Mouse (Mus musculus): Measurements from ENCODE around the gene Insr. TPM values are rescaled to one million over a fixed set of nuclear protein-coding genes. Genes with fewer than 3 reads are reported as not detected.

Insr gene
- polyA plus RNA-seq, 1 experiment from 2014 or later = 26.7 TPM

DNA sequence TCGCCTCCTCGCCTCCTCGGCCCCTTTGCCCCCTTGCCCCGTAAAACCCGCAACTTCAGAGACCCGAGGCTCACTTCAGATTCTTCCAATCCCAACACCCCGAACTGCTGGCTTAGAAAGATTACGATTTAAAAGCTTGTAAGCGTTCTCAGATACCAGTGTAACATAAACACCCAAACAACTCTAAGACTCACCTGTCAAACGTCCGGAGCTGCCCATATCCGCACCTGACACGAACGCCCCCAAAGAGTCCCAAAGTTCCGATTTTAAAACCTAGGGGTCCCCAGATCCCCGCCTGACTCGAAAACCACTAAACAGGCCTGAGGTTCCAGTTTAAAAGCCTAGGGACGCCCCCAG lies 282 bp upstream of the Insr start:
- Histone ChIP-seq H3K4me2 (ENCODE audit: low read depth, low read length) (peak overlapping the region; percentile 78), H3K27me3 (ENCODE audit: control insufficient read depth, insufficient read depth, low read depth, low read length) (no peaks in the 10 kb centered on the region), H3K27ac (ENCODE audit: low read length) (peak overlapping the region; percentile 21; the same call in 1 of the 2 replicates), H3K4me3 (ENCODE audit: low read depth, low read length) (peak overlapping the region; percentile 91), H3K9me3 (replicated peaks; ENCODE audit: control insufficient read depth, low read length) (no peaks in the 10 kb centered on the region), H3K9ac (ENCODE audit: low read depth, low read length) (peak overlapping the region; percentile 52), H3K4me1 (ENCODE audit: control insufficient read depth, low read depth, low read length) (peaks cover 24% of the 10 kb centered on the region), H3K36me3 (ENCODE audit: control insufficient read depth, insufficient read depth) (no peaks in the 10 kb centered on the region)
- no peak for ATAC-seq (ENCODE audit: low read depth)
- 2% methylated on average over 16 of the region's 18 CpGs for WGBS (ENCODE audit: insufficient replicate concordance)

DNA sequence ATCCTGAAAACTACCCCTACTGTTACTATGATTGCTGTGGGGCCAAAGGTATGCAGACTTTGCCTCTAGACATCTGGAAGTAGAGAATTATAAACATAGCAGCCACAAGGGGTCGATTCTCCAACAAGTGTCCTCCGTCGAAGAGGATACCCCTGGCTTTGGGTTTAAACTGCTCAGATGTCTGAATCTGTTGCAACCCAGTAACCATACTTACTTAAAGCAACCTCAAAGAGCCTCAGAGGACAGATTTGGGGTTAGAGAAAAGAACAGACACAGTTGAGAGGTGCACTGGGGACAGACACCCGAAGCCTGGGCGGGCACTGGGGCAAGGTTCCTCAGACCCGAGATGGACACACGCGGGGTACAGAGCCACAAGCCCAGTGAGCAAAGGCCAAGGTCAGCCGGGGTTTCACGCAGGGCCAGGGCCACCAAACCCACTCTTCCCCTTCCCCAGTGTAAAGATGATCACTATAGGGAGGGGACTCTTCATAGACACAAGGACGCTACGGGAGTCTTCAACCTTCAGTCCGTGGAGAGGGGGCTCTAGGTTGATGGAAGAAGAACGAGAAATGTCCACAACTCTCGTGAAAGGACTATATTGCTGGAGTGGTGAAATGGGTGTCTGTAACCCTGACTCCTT lies 1.1 kb downstream of the Insr start:
- Histone ChIP-seq H3K27ac (ENCODE audit: low read length) (peak overlapping the region; percentile 87), H3K4me2 (ENCODE audit: low read depth, low read length) (peak overlapping the region; percentile 78), H3K4me1 (ENCODE audit: control insufficient read depth, low read depth, low read length) (peaks cover 24% of the 10 kb centered on the region), H3K4me3 (ENCODE audit: low read depth, low read length) (peak overlapping the region; percentile 91), H3K36me3 (ENCODE audit: control insufficient read depth, insufficient read depth) (no peaks in the 10 kb centered on the region), H3K9me3 (replicated peaks; ENCODE audit: control insufficient read depth, low read length) (no peaks in the 10 kb centered on the region), H3K9ac (ENCODE audit: low read depth, low read length) (peak overlapping the region; percentile 99), H3K27me3 (ENCODE audit: control insufficient read depth, insufficient read depth, low read depth, low read length) (no peaks in the 10 kb centered on the region)
- ATAC-seq (ENCODE audit: low read depth) = no peak
- 15% methylated on average over 15 of the region's 15 CpGs for WGBS (ENCODE audit: insufficient replicate concordance)

DNA sequence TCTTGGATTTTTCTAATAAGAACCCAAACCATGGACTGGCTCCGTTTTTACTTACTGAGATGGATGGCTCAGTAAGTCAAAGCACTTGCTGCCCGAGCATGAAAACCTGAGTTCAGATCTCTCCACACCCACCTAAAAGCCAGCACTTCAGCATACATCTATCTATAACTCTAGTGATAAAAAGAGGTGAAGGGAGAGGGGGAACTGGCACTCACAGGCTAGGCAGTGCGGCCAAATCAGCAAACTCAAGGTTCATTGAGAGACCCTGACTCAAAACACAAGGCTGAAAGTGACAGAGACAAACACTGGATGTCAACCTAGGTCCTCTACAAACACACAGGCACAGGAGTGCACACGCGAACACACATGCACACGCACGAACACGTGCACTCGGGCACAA lies 2.2 kb downstream of the Insr start:
- peak overlapping the region; percentile 91 for H3K4me3 ChIP-seq (ENCODE audit: low read depth, low read length)
- no peaks in the 10 kb centered on the region for H3K27me3 ChIP-seq (ENCODE audit: control insufficient read depth, insufficient read depth, low read depth, low read length)

DNA sequence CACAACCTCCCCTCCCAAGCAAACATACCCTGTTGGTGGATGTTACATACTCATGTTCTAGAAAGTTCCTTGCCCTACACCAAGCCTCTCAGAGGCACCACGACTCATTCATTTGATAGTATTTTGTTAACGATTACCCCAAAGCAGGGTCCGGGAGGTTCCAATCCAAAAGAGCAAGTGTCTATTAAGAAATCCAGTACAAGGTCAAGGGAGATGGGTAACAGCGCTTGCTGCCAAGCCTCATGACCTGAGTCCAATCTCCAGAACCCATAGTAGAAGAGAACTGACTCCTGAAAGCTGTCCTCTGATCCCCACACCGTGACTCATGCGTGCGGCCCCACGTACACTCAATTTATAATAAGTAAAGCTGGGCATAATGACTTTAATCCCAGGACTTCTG lies 3.4 kb downstream of the Insr start:
- H3K4me3 ChIP-seq (ENCODE audit: low read depth, low read length) = no peak overlapping the region
- no peaks in the 10 kb centered on the region for H3K9me3 ChIP-seq (replicated peaks; ENCODE audit: control insufficient read depth, low read length)
- H3K4me2 ChIP-seq (ENCODE audit: low read depth, low read length) = no peak overlapping the region
- peaks cover 24% of the 10 kb centered on the region for H3K4me1 ChIP-seq (ENCODE audit: control insufficient read depth, low read depth, low read length)
- no peak overlapping the region for H3K9ac ChIP-seq (ENCODE audit: low read depth, low read length)
- WGBS (ENCODE audit: insufficient replicate concordance) = 84% methylated on average over 8 of the region's 8 CpGs
- no peaks in the 10 kb centered on the region for H3K27me3 ChIP-seq (ENCODE audit: control insufficient read depth, insufficient read depth, low read depth, low read length)
- ATAC-seq (ENCODE audit: low read depth) = no peak
- no peak overlapping the region for H3K27ac ChIP-seq (ENCODE audit: low read length)
- H3K36me3 ChIP-seq (ENCODE audit: control insufficient read depth, insufficient read depth) = no peaks in the 10 kb centered on the region

More for the DNA sequence above, 2.2 kb downstream of the Insr start:
- Histone ChIP-seq H3K27ac (ENCODE audit: low read length) (no peak overlapping the region), H3K9me3 (replicated peaks; ENCODE audit: control insufficient read depth, low read length) (no peaks in the 10 kb centered on the region), H3K4me1 (ENCODE audit: control insufficient read depth, low read depth, low read length) (peaks cover 24% of the 10 kb centered on the region), H3K9ac (ENCODE audit: low read depth, low read length) (no peak overlapping the region), H3K36me3 (ENCODE audit: control insufficient read depth, insufficient read depth) (no peaks in the 10 kb centered on the region), H3K4me2 (ENCODE audit: low read depth, low read length) (peak overlapping the region; percentile 78)
- WGBS (ENCODE audit: insufficient replicate concordance) = 83% methylated on average over 9 of the region's 9 CpGs
- ATAC-seq (ENCODE audit: low read depth) = no peak

DNA sequence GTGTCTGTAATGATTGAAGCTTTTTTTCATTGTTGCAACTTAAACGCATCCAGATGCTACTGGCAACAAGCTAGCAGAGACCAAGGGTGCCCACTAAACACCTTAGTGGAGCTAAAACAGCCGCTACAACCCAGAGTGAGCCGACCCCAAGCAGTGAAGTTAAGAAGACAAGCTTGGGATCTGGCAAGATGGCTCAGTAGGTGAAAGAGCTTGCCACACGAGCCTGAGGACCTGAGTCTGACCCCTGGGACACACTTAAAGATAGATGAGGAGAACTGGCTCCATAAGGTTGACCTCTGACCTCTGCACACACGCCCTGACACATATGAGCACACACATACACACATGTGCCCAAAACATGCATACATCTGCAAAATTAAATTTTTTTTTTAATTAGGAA lies 4.2 kb downstream of the Insr start:
- no peak overlapping the region for H3K4me2 ChIP-seq (ENCODE audit: low read depth, low read length)
- 65% methylated on average over 5 of the region's 5 CpGs for WGBS (ENCODE audit: insufficient replicate concordance)
- no peak overlapping the region for H3K27ac ChIP-seq (ENCODE audit: low read length)
- ATAC-seq (ENCODE audit: low read depth) = no peak
- no peak overlapping the region for H3K9ac ChIP-seq (ENCODE audit: low read depth, low read length)
- no peaks in the 10 kb centered on the region for H3K27me3 ChIP-seq (ENCODE audit: control insufficient read depth, insufficient read depth, low read depth, low read length)
- H3K4me1 ChIP-seq (ENCODE audit: control insufficient read depth, low read depth, low read length) = peaks cover 19% of the 10 kb centered on the region
- no peaks in the 10 kb centered on the region for H3K36me3 ChIP-seq (ENCODE audit: control insufficient read depth, insufficient read depth)
- no peak overlapping the region for H3K4me3 ChIP-seq (ENCODE audit: low read depth, low read length)
- H3K9me3 ChIP-seq (replicated peaks; ENCODE audit: control insufficient read depth, low read length) = no peaks in the 10 kb centered on the region

DNA sequence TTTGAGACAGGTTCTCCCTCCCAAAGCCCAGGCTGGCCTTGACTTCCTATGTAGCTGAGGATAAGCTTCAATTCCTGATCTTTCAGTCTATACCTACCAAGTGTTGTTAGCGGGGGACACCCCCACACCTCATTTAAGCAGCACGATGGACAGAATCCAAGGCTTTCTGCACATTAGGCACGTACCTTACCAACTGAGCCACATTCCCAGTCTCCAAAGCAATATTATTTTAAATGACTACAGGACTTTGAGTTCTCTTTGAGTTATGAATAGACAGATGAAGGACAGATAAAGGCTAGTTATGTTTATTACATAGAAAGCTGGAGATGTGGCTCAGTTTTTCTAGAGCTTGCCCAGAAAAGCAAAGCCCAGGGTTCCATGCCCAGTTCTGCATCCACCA lies 5.6 kb downstream of the Insr start:
- H3K4me1 ChIP-seq (ENCODE audit: control insufficient read depth, low read depth, low read length) = peaks cover 14% of the 10 kb centered on the region
- no peak overlapping the region for H3K27ac ChIP-seq (ENCODE audit: low read length)
- H3K4me3 ChIP-seq (ENCODE audit: low read depth, low read length) = no peak overlapping the region
- no peak overlapping the region for H3K4me2 ChIP-seq (ENCODE audit: low read depth, low read length)
- ATAC-seq (ENCODE audit: low read depth) = no peak
- 79% methylated on average over 3 of the region's 3 CpGs for WGBS (ENCODE audit: insufficient replicate concordance)
- no peaks in the 10 kb centered on the region for H3K27me3 ChIP-seq (ENCODE audit: control insufficient read depth, insufficient read depth, low read depth, low read length)
- H3K9me3 ChIP-seq (replicated peaks; ENCODE audit: control insufficient read depth, low read length) = no peaks in the 10 kb centered on the region
- H3K36me3 ChIP-seq (ENCODE audit: control insufficient read depth, insufficient read depth) = no peaks in the 10 kb centered on the region
- no peak overlapping the region for H3K9ac ChIP-seq (ENCODE audit: low read depth, low read length)

DNA sequence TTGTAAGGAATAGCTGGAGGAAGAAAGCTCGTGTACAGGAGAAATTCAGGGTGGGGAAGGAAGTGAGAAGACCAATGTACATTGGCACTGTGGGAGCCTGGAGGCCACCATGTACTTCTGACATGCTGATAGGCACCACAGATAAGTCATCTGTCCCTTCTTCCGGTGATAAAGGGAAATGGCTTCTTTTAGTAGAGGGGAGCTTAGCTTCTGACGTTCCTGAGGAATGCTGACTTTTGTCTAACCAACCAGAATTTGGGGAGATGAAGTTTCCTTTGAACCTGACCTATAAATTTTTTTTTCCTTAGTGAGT lies 12.0 kb downstream of the Insr start:
- peaks cover 20% of the 10 kb centered on the region for H3K4me1 ChIP-seq (ENCODE audit: control insufficient read depth, low read depth, low read length)
- H3K36me3 ChIP-seq (ENCODE audit: control insufficient read depth, insufficient read depth) = no peaks in the 10 kb centered on the region
- no peak overlapping the region for H3K4me3 ChIP-seq (ENCODE audit: low read depth, low read length)
- no peaks in the 10 kb centered on the region for H3K27me3 ChIP-seq (ENCODE audit: control insufficient read depth, insufficient read depth, low read depth, low read length)
- H3K9ac ChIP-seq (ENCODE audit: low read depth, low read length) = no peak overlapping the region
- no peak for ATAC-seq (ENCODE audit: low read depth)
- no peak overlapping the region for H3K27ac ChIP-seq (ENCODE audit: low read length)
- H3K4me2 ChIP-seq (ENCODE audit: low read depth, low read length) = no peak overlapping the region
- WGBS (ENCODE audit: insufficient replicate concordance) = 25% methylated on average over 3 of the region's 3 CpGs
- H3K9me3 ChIP-seq (replicated peaks; ENCODE audit: control insufficient read depth, low read length) = no peaks in the 10 kb centered on the region

DNA sequence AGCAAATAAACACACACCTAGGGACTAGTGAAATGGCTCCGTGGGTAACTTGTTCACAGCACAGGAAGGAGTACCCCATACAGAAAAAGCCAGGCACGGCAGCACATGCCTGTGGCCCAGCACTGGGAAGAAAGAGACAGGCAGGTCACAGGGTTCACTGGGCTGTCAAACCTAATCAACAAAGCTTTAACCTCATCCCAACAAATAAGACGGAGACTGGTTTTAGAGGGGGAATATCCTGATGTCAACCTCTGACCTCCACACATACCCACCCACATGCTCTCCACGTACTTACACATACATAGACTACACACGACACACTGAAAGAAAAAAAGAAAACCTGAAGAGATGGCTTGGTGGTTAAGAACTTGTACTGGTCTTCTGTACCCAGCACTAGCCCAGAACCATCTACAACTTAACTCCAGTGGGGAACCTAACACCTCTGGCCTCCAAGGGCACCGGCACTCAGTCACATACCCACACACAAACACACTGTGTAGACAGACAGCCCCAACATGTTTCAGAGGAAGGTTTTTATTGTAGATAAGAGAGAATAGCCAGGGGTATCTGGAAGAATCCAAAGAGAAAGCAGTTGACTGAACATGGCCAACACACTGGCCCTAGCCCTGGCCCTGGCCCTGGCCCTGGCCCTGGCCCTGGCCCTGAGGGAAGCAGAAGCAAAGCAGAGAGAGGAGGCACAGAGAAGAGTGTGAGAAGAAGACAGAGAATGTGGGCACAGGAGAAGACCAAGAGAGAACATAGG lies 12.6 kb downstream of the Insr start:
- H3K27me3 ChIP-seq (ENCODE audit: control insufficient read depth, insufficient read depth, low read depth, low read length) = no peaks in the 10 kb centered on the region
- 54% methylated on average over 6 of the region's 6 CpGs for WGBS (ENCODE audit: insufficient replicate concordance)
- H3K36me3 ChIP-seq (ENCODE audit: control insufficient read depth, insufficient read depth) = no peaks in the 10 kb centered on the region
- peaks cover 20% of the 10 kb centered on the region for H3K4me1 ChIP-seq (ENCODE audit: control insufficient read depth, low read depth, low read length)
- no peak overlapping the region for H3K27ac ChIP-seq (ENCODE audit: low read length)
- H3K4me2 ChIP-seq (ENCODE audit: low read depth, low read length) = no peak overlapping the region
- peak; percentile 33 for ATAC-seq (ENCODE audit: low read depth)
- no peak overlapping the region for H3K9ac ChIP-seq (ENCODE audit: low read depth, low read length)
- H3K9me3 ChIP-seq (replicated peaks; ENCODE audit: control insufficient read depth, low read length) = no peaks in the 10 kb centered on the region
- no peak overlapping the region for H3K4me3 ChIP-seq (ENCODE audit: low read depth, low read length)

DNA sequence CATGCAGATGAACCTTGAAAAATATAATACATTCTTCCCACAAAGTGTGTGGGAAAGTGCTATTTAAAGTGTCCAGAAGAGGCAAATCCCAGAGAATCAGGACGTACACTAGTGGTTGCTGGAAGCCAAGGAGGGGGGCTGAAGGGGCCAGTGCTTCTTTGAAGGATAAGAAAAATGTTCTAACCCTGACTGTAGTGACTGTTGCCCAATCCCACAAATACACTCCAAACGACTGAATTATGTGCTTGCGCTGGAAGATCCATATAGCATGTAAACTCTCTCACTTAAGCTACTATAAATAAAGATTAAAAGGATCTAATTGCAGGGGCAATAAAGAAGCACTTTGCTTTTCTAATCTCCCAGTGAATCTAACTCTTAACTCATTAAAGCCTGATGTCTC lies 14.2 kb downstream of the Insr start:
- 61% methylated on average over 3 of the region's 3 CpGs for WGBS (ENCODE audit: insufficient replicate concordance)
- no peaks in the 10 kb centered on the region for H3K36me3 ChIP-seq (ENCODE audit: control insufficient read depth, insufficient read depth)
- H3K4me1 ChIP-seq (ENCODE audit: control insufficient read depth, low read depth, low read length) = peaks cover 24% of the 10 kb centered on the region
- no peak overlapping the region for H3K4me2 ChIP-seq (ENCODE audit: low read depth, low read length)
- H3K27me3 ChIP-seq (ENCODE audit: control insufficient read depth, insufficient read depth, low read depth, low read length) = no peaks in the 10 kb centered on the region
- H3K9ac ChIP-seq (ENCODE audit: low read depth, low read length) = no peak overlapping the region
- no peak for ATAC-seq (ENCODE audit: low read depth)
- H3K27ac ChIP-seq (ENCODE audit: low read length) = no peak overlapping the region
- H3K9me3 ChIP-seq (replicated peaks; ENCODE audit: control insufficient read depth, low read length) = no peaks in the 10 kb centered on the region
- H3K4me3 ChIP-seq (ENCODE audit: low read depth, low read length) = no peak overlapping the region

Data from liver, embryonic 16.5 days (tissue).